Mouse (Mus musculus) liver, embryonic 16.5 days (tissue): Measurements from ENCODE around the gene Prss27. TPM values are rescaled to one million over a fixed set of nuclear protein-coding genes. Genes with fewer than 3 reads are reported as not detected.

ENCODE experiments used
- ATAC-seq: fragments of 200-750 bp; cut with Nextera tagmentation; 2 replicates; pipeline ENCODE4 v1.8.0; 2017; ENCODE audit warnings: low read depth, mild to moderate bottlenecking, moderate number of reproducible peaks, moderate library complexity
- H3K27ac ChIP-seq: fragments of 300-500 bp; sonication (generic); 2 replicates; pipeline ENCODE4 v1.5.1; 2014; ENCODE audit warnings: mild to moderate bottlenecking, low read length
- H3K27me3 ChIP-seq: fragments of 300-500 bp; sonication (generic); 2 replicates; pipeline ENCODE4 v1.6.1; 2014; ENCODE audit warnings: low read depth, low read length, mixed read lengths; ENCODE audit not compliant: control insufficient read depth, insufficient read depth
- H3K36me3 ChIP-seq: fragments of 300-500 bp; sonication (generic); 2 replicates; pipeline ENCODE4 v1.6.1; 2014; ENCODE audit warnings: mild to moderate bottlenecking; ENCODE audit not compliant: control insufficient read depth, insufficient read depth
- H3K4me1 ChIP-seq: fragments of 300-500 bp; sonication (generic); 2 replicates; pipeline ENCODE4 v1.6.1; 2014; ENCODE audit warnings: low read depth, low read length, mixed read lengths; ENCODE audit not compliant: control insufficient read depth
- H3K4me2 ChIP-seq: fragments of 300-500 bp; sonication (generic); 2 replicates; pipeline ENCODE4 v1.6.1; 2014; ENCODE audit warnings: low read depth, low read length, mixed read lengths
- H3K4me3 ChIP-seq: fragments of 300-500 bp; sonication (generic); 2 replicates; pipeline ENCODE4 v1.5.1; 2014; ENCODE audit warnings: low read depth, mild to moderate bottlenecking, low read length
- H3K9ac ChIP-seq: fragments of 300-500 bp; sonication (generic); 2 replicates; pipeline ENCODE4 v1.6.1; 2014; ENCODE audit warnings: low read depth, low read length
- H3K9me3 ChIP-seq: fragments of 300-500 bp; sonication (generic); replicated peaks from 2 replicates; pipeline ENCODE4 v1.6.1; 2016; ENCODE audit warnings: low read length; ENCODE audit not compliant: control insufficient read depth
- WGBS: fragments of 180-500 bp; shearing (Covaris S2); extraction: QIAGEN DNeasy Blood & Tissue Kit; methylation state at CpG from one replicate; pipeline ENCODE4 v1.1.7; 2014; ENCODE audit not compliant: insufficient replicate concordance; 5-methylcytosine and 5-hydroxymethylcytosine counted together
- polyA plus RNA-seq: library from polyadenylated mRNA; unstranded; fragments of >200 nt; fragmentation: Nextera tagmentation; extraction: Ambion mirVana; gene quantifications from 2 replicates; pipeline ENCODE4 v1.2.1, GENCODE M21; 2015

Gene Prss27
- polyA plus RNA-seq = not detected in 2 replicates

DNA sequence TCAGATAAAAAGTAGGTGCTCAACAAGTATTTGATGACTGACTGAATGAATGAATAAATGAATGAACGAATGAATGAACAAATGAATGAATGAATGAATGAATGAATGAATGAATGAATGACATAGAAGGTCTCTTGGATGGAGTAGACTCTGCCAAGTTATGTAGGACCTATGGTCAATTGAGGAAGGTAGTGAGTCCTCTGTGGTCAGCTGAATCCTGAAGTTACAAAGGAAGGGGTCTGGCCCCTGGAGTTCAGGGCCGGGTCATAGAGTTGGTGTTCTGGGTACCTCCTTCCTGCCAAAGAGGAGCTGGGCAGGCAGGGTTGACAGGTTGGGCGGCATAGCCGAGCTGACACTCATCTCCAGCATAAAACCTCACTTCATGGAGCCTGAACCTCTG lies at the start of gene Prss27:
TSS of gene Prss27 (plus strand) at position 301 of the 400 bp plus-strand sequence.
- Histone ChIP-seq H3K36me3 (no peaks in the 10 kb centered on the region), H3K4me1 (no peaks in the 10 kb centered on the region), H3K4me2 (no peak within 1 kb of the TSS), H3K27ac (no peak within 1 kb of the TSS), H3K9me3 (no peaks in the 10 kb centered on the region), H3K9ac (no peak within 1 kb of the TSS), H3K4me3 (no peak within 1 kb of the TSS), H3K27me3 (no peaks in the 10 kb centered on the region)
- ATAC-seq = no peak
- WGBS = 35% methylated on average over 4 of the region's 4 CpGs

DNA sequence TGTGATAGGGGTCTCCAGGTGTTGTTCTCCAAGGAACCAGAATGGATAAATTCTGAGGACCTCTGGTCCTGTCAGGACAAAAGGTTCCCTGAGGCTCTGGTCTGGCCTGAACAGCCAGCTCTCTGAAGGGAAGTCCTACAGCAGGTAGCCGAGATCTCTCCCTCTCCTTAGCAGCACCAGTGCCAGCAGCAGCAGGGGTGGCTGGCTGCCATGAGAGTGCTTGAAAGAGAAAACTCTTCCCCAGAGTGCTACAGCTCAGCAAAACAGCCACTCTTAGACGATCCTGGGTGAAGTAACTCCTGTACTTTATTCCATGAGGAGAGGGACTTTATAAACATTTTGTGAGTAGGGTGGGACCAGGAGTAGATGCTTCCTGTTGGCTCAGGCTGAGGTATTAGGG lies 48.1 kb upstream of the Prss27 start:
- Histone ChIP-seq H3K4me1 (no peaks in the 10 kb centered on the region; the same call in 1 of the 2 replicates), H3K4me2 (no peak overlapping the region), H3K36me3 (no peaks in the 10 kb centered on the region), H3K9me3 (no peaks in the 10 kb centered on the region), H3K27me3 (no peaks in the 10 kb centered on the region), H3K27ac (no peak overlapping the region), H3K4me3 (no peak overlapping the region), H3K9ac (no peak overlapping the region)
- ATAC-seq = no peak
- 24% methylated on average over 2 of the region's 2 CpGs for WGBS

DNA sequence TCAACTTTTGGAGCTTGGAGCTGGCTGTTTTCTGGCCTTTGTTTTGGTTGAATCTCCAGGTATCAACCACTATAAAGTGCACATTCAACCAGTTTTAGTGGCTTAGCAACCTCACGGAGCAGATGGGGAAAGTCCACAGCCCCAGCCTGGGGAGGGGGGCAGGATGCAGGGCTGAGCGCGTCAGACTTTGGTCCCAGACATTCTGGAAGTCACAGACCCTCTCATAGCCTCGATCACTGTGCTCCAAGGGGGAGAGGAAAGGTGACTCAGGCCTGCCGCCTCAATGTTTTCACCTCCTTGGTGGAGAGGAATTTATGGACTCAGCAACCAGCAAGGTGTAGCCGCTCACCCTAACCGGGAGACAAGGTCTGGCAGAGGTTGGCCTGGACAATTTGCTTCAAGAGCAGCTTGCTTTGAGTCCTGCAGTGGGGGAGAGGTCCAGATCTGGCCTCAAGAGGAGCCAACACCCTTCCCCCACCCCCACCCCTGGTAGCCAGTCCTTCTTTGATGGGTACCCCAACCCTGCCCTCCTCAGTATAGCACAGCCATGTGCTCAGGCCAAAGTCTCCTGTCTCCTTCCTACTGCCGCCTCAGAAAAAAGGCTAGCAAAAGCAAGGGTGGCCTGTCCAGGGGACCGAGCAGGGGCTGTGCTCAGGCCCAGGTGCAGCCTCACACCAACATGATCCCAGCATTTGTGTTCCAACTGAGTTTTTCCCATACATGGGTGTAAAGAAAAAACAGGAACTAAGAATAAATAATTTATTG lies 45.0 kb upstream of the Prss27 start:
- WGBS = 63% methylated on average over 9 of the region's 9 CpGs
- Histone ChIP-seq H3K9ac (no peak overlapping the region), H3K27ac (no peak overlapping the region), H3K27me3 (no peaks in the 10 kb centered on the region), H3K4me1 (no peaks in the 10 kb centered on the region; the same call in 1 of the 2 replicates), H3K4me3 (no peak overlapping the region), H3K36me3 (no peaks in the 10 kb centered on the region), H3K4me2 (0 out of 2 replicates have a peak overlapping the region, but pooled peaks have one; percentile 14), H3K9me3 (no peaks in the 10 kb centered on the region)
- no peak for ATAC-seq

DNA sequence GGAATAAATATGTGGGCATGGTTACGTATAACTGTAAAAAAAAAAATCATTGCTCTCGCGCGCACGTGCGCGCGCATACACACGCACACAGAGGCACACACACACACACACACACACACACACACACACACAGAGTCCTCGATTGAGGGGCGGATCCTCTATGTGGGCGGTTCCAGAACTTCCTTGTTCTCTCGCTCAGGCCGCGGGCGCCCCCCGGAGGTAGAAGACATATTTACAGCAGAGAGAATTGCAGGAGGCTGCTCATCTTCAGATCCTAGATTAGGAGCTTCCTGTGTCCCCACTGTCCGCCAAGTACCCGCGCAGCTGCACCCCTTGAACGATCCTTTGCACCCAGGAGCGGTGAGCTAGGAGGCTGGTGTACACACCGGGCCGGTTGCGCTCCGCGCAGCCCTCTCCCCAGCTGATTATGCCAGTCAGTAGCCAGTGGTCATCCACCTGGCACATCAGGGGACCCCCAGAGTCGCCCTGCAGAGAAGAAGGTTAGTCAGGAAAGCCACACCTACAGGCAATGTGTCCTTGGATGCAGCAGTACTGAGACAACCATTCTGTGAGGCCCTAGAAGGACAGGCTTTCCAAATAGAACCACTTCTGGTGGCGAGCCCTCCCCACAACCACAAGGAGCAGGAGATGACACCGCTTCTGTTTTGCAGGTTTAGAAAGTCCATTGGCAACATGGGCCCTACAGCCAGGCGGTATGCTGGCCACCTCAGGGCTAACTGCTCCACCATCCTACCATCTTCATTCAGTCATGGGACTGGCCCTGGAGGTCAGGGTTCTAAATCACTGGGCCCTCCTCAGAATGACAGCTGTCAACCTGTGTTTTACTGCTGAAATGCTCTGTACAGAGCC lies 44.1 kb upstream of the Prss27 start:
- Histone ChIP-seq H3K4me2 (0 out of 2 replicates have a peak overlapping the region, but pooled peaks have one; percentile 14), H3K36me3 (no peaks in the 10 kb centered on the region), H3K9ac (no peak overlapping the region), H3K9me3 (no peaks in the 10 kb centered on the region), H3K4me3 (no peak overlapping the region), H3K27me3 (no peaks in the 10 kb centered on the region), H3K4me1 (no peaks in the 10 kb centered on the region; the same call in 1 of the 2 replicates), H3K27ac (no peak overlapping the region)
- 7% methylated on average over 31 of the region's 31 CpGs for WGBS
- ATAC-seq = peak; percentile 69

GRCm38 (mm10) chr17:23994667-23995066 lies 43.3 kb upstream of the Prss27 start:
- H3K9me3 ChIP-seq = no peaks in the 10 kb centered on the region
- H3K27ac ChIP-seq = no peak overlapping the region
- no peak for ATAC-seq
- no peaks in the 10 kb centered on the region for H3K36me3 ChIP-seq
- no peaks in the 10 kb centered on the region; the same call in 1 of the 2 replicates for H3K4me1 ChIP-seq
- no peak overlapping the region for H3K9ac ChIP-seq
- no peaks in the 10 kb centered on the region for H3K27me3 ChIP-seq
- WGBS = 59% methylated on average over 7 of the region's 7 CpGs
- no peak overlapping the region for H3K4me3 ChIP-seq
- no peak overlapping the region for H3K4me2 ChIP-seq

DNA sequence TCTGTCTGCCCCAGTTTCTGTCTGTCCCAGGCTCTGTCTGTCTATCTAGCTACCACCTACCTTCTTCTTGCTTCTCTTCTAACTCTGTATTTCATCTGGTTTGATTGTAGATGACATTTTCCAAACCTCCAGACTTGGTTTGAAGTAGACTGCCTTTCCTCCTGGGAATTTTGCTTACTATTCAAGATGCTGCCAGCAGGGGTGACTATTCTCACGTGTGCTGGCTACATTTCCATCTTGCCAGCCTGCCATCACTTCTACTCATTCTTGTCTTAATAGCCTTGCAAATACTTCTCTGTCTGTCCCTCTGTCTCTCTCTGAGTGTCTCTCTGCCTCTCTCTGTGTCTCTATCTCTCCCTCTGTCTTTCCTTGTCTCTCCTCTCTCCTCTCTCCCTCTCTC lies 42.5 kb upstream of the Prss27 start:
- ATAC-seq = no peak
- H3K27ac ChIP-seq = no peak overlapping the region
- WGBS = 14% methylated on average over 1 of the region's 1 CpGs
- H3K9me3 ChIP-seq = no peaks in the 10 kb centered on the region
- H3K4me3 ChIP-seq = no peak overlapping the region
- no peaks in the 10 kb centered on the region for H3K27me3 ChIP-seq
- H3K36me3 ChIP-seq = no peaks in the 10 kb centered on the region
- no peaks in the 10 kb centered on the region; the same call in 1 of the 2 replicates for H3K4me1 ChIP-seq
- H3K4me2 ChIP-seq = no peak overlapping the region
- no peak overlapping the region for H3K9ac ChIP-seq

DNA sequence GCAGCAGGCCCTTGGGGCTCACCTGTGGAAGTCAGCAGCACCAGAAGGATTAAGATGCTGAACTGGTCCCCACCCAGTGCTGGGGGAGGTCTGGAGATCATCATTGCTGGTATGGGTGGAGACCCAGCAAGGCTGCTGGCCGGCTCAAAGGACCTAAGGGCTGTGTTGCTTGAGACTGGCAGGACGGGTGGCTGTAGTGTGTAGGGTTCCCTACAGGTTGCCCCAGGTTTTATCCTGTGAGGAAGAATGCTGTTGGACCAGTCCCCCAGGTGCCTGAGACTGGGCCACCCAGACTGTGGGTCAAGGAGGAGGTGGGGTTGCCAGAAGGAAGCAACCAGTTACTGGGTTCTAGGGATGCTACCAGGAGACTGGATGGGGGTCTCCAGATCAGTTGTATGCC lies 40.0 kb upstream of the Prss27 start, which contains the start of gene Prss22:
TSS of gene Prss22 (minus strand) at position 200 of the 400 bp plus-strand sequence.
- no peak for ATAC-seq
- Histone ChIP-seq H3K27me3 (no peaks in the 10 kb centered on the region), H3K4me2 (no peak within 1 kb of the TSS), H3K9ac (no peak within 1 kb of the TSS), H3K4me3 (no peak within 1 kb of the TSS), H3K27ac (no peak within 1 kb of the TSS), H3K4me1 (no peaks in the 10 kb centered on the region; the same call in 1 of the 2 replicates), H3K9me3 (no peaks in the 10 kb centered on the region), H3K36me3 (no peaks in the 10 kb centered on the region)
- WGBS = 45% methylated on average over 2 of the region's 2 CpGs

DNA sequence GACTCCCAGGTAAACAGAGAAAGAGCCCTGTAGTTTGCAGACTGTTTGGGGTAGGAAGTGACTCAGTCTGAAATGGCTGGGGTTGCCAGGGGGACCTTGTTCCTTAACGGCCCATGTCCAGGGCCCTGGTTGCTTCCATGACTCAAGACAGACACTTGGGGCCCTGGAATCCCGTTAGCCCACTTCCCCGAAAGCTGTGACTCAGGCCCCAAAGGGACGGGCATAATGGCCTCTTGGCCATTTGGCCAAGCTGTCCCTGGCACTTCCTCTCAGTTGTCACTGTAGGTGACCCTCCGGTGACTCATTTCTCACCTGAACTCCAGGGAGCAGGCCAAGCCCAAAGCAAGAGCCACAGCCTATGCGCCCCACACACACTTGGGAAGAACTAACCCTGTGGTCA lies 39.6 kb upstream of the Prss27 start:
- no peak for ATAC-seq
- Histone ChIP-seq H3K36me3 (no peaks in the 10 kb centered on the region), H3K9ac (no peak overlapping the region), H3K27me3 (no peaks in the 10 kb centered on the region), H3K9me3 (no peaks in the 10 kb centered on the region), H3K27ac (no peak overlapping the region), H3K4me1 (no peaks in the 10 kb centered on the region; the same call in 1 of the 2 replicates), H3K4me2 (no peak overlapping the region), H3K4me3 (no peak overlapping the region)
- WGBS = 45% methylated on average over 6 of the region's 6 CpGs
